Mouse (Mus musculus) CD4-positive, CD25-positive, alpha-beta regulatory T cell, adult 2 months (primary cell): Measurements from ENCODE around the gene Crk.
"Not testable (repeated sequence)": the region's sequence is repeated elsewhere in the genome, so short reads cannot be mapped to it uniquely, and the experiment has no call there.

Experiments
- DNase-seq: peaks from one replicate; pipeline ENCODE4 v3.0.0-alpha.2; 2012; ENCODE audit warnings: low read depth, low spot score

The Crk gene

GRCm38 (mm10) chr11:75684462-75684861 is 5.4 kb downstream of the Crk start:
- no peak for DNase-seq

DNA sequence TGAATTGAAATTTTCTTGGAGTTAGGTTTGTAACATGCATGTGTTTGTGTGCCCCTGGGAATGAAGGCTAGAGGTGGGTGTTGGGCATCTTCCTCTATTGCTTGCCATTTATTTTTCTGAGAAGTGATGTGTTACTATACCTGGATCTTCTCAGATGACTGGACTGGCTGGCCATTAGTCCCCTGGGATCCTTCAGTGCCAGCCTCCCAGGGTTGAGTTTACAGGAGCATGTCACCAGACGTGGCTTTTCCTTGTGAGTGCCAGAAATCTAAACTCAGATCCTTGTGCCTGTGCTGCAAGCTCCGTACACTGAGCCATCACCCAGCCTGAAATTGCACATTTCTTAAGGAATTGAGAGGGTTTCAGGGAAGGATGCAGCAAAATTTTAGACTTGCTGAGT is 5.9 kb downstream of the Crk start:
- no peak for DNase-seq

- no peak for DNase-seq
These were observed 8.4 kb downstream of the Crk start for GRCm38 (mm10) chr11:75687343-75687993.

DNA sequence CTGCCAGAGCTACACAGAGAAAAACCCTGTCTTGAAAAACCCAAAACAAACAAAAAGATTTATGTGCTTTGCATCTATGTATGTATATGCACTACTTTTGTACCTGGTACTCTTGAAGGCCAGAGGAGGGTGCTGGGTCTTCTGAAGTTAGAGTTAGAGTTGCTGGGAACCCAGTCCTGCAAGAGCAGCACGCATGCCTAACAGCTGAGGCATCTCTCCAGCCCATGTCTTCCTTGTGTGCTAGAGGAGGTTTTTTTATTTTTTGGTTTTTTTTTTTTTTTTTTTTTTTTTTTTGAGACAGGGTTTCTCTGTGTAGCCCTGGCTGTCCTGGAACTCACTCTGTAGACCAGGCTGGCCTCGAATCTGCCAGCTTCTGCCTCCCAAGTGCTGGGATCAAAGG is 9.1 kb downstream of the Crk start:
- no peak for DNase-seq

- no peak for DNase-seq
These were observed 10.9 kb downstream of the Crk start for GRCm38 (mm10) chr11:75689977-75690376.

DNA sequence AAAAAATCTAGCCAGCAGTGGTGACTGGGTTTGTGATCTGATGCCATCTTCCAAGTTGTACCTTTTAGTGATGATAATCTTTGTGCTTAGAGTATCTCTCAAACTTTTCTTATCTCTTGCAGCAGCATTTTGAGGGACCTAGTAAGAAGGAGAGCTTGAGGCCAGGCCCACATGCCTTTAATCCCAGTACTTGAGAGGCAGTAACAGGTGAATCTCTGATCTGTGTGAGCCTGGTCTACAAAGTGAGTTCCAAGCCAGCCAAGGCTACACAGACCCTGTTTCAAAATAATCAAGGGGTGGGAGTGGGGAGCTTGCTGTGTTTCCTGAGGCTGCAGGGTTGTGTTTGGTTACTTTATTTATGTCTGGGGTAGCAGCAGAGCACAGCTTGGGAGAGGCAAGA is 12.0 kb downstream of the Crk start:
- DNase-seq: no peak

- no peak for DNase-seq
These were observed 14.5 kb downstream of the Crk start for GRCm38 (mm10) chr11:75693570-75693969.

DNA sequence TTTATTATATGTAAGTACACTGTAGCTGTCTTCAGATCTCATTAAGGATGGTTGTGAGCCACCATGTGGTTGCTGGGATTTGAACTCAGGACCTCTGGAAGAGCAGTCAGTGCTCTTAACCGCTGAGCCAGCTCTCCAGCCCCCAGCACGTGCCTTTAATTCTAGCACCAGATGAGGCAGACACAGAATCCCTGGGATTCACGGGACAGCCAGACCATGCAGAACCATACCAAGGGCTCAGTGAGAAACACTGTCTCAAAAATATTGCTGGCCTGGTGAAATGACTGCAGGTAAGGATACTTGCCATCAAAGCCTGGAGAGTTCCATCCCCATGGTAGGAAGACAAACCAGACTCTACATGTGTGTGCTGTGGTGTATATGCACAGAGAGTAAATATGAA is 18.4 kb downstream of the Crk start:
- DNase-seq: not testable (repeated sequence)

- DNase-seq: no peak
These were observed 21.5 kb downstream of the Crk start for GRCm38 (mm10) chr11:75700557-75700956.

DNA sequence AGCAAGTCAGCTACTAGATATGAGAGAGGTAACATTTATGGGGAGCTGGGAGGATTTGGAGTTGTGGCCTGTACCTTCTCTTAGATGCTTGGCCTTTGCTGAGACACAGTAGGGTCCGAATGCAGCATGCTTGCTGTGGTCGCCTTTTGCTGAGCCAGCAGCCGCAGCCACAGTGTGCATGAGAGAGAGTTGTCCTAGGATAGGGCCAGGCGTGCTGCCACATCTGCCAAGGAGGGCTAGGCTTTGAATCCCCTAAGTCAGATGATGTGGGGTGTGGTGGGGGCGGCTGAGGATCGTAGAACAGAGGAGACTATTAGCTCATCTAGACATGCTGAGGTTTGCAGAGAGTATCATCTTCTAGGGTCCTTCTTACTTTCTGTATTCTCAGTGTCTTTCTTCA is 23.7 kb downstream of the Crk start:
- DNase-seq: no peak

- no peak for DNase-seq
These were observed 24.7 kb downstream of the Crk start for GRCm38 (mm10) chr11:75703748-75704147.

- peak; percentile 71 for DNase-seq
These were observed 34.9 kb downstream of the Crk start for GRCm38 (mm10) chr11:75713949-75714348.

DNA sequence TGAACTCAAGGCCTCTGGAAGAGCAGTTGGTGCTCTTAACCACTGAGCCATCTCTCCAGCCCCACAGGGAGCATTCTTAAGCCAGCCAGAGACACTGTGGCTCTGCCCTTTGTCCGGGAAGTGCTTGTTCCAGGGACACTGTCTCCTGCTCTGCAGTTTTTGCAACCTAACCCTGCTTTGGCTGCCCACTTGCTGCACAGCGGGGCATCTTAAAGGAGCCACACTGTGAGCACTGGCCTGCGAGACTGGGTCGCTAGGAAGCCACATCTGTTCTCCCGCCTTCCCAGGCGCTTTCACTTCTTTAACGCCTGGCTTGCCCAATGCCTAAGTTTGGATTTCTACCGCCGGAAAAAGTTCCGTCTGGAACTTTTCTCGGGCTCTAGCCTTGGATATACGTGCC is 36.5 kb downstream of the Crk start:
- no peak for DNase-seq

DNA sequence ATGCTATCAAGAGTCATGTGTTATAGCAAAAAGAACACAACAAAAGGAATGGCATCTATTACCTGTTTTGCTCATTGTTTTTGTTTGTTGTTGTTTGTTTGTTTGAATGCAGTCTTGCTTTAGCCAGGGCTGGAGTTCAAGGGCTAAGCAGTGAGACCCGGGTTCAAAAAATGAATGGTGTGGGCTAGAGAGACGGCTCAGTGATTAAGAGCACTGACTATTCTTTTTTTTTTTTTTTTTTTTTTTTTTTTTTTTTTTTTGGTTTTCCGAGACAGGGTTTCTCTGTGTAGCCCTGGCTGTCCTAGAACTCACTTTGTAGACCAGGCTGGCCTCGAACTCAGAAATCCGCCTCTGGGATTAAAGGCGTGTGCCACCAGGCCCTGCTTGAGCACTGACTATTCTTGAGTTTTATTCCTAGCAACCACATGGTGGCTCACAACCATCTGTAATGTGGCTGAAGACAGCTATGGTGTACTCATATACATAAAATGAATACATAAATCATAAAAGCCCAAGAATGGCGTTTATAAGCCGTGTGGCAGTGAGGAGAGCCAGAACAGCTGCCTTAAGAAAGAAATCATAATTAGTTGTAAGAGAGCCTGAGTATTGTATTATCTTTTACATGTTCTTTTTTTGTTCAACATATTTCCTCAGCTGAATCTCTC is 37.7 kb downstream of the Crk start:
- no peak for DNase-seq

DNA sequence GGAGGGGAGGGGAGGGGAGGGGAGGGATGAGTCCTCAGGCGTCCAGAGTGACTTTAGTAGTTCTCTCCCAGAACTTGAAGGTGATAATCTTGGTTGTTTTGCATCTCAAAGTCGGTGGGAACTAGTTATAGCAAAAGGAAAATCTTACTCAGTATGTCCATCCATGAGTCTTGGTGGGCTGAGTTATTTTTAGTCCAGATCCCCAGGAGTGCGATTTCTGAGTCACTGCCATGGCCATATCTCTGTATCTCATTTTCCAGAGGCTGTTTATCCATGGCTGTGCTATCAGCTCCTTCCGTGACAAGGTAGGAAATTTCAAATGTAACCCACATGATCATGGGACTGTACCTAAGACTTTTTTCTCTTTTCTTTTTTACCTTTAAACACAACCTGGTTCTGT is 43.3 kb downstream of the Crk start:
- no peak for DNase-seq

GRCm38 (mm10) chr11:75727168-75727567 is 48.1 kb downstream of the Crk start:
- DNase-seq: no peak

GRCm38 (mm10) chr11:75727659-75728058 is 48.6 kb downstream of the Crk start:
- DNase-seq: not testable (repeated sequence)

DNA sequence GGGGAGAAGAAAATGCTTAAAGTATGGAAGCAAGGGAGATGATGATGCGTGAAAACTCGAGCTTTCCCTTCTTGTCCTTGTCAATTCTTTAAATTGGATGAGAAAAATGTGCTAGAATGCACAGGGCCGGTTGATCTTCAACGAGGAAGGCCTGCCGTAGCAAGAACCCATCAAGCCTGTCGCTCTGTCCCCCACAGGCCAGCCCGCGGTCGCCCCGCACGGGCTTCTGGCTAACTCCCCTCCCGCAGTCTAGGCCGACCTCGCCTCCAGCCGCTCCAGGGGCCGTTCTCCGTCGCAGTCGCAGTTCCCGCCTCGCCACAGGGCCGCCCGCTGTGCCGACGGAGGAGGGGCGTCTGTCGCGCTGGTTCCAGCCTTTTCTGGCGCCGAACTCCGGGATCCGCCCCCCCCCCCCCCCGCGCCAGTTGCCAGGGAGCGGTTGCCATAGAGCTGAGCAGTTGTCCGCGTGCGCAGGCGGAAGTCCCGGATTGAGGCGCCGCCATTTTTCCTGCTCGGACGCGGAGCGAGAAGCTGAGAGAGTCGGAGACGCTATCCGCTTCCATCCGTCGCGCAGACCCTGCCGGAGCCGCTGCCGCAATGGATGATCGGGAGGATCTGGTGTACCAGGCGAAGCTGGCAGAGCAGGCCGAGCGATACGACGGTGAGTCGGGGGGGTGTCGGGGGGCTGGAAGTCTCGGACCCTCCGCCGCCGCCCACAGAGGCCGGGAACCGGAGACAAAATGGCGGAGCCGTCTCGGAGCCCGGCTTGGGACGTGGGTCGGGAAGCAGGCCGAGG is 53.6 kb downstream of the Crk start, which contains the start of gene Ywhae:
TSS of gene Ywhae (plus strand) at position 436 of the 793 bp plus-strand sequence.
- peak; percentile 94 for DNase-seq

GRCm38 (mm10) chr11:75733227-75733940 is 54.3 kb downstream of the Crk start:
- peak; percentile 77 for DNase-seq

- DNase-seq: no peak
These were observed 56.6 kb downstream of the Crk start for GRCm38 (mm10) chr11:75735462-75736252.

DNA sequence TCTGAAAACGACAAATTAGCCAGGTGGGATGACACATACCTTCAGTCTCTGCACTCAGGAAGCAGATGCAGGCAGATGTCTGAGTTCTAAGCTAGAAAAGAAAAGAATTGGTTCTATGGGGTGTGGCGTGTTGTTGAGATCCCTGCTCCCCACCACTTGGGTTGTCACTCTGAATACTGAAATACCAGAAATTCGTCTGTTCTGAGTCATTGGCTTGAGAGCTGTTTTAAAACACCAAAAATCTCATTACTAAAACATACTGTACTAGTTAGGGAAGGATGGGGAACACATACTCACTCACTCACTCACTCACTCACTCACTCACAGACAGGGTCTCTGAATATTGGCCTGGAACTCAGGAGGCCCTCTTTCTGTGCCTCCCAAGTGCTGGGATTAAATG is 57.9 kb downstream of the Crk start:
- DNase-seq: no peak
